Mouse (Mus musculus): Measurements from ENCODE around the gene Rpp14. TPM values are rescaled to one million over a fixed set of nuclear protein-coding genes. Genes with fewer than 3 reads are reported as not detected.

Rpp14 gene
- polyA plus RNA-seq, 1 experiment from 2014 or later, result 47.7 TPM

- H3K4me3 ChIP-seq (ENCODE audit: low read length), result no peak overlapping the region
- H3K27me3 ChIP-seq (ENCODE audit: control insufficient read depth, insufficient read depth, low read length), result no peaks in the 10 kb centered on the region
- H3K4me1 ChIP-seq (ENCODE audit: control insufficient read depth, insufficient read depth, low read length), result peaks cover 27% of the 10 kb centered on the region
- no peak overlapping the region for H3K4me2 ChIP-seq (ENCODE audit: low read depth, low read length)
- H3K9ac ChIP-seq (ENCODE audit: low read length), result no peak overlapping the region
- H3K9me3 ChIP-seq (replicated peaks; ENCODE audit: control insufficient read depth, low read length), result no peaks in the 10 kb centered on the region
- 90% methylated on average over 8 of the region's 8 CpGs for WGBS
- no peak overlapping the region for H3K27ac ChIP-seq (ENCODE audit: low read length)
- 0 out of 2 replicates have a peak, but pooled peaks cover 2% of the 10 kb centered on the region for H3K36me3 ChIP-seq (ENCODE audit: control insufficient read depth, insufficient read depth)
- ATAC-seq (replicated peaks; ENCODE audit: extremely low read depth, insufficient read depth, low FRiP score), result no peak
These were observed 21.7 kb downstream of the Rpp14 start for GRCm38 (mm10) chr14:8101886-8102285.

GRCm38 (mm10) chr14:8102676-8103075, 22.5 kb downstream of the Rpp14 start:
- no peak overlapping the region for H3K9ac ChIP-seq (ENCODE audit: low read length)
- 0 out of 2 replicates have a peak, but pooled peaks cover 2% of the 10 kb centered on the region for H3K36me3 ChIP-seq (ENCODE audit: control insufficient read depth, insufficient read depth)
- H3K27ac ChIP-seq (ENCODE audit: low read length), result no peak overlapping the region
- no peaks in the 10 kb centered on the region for H3K9me3 ChIP-seq (replicated peaks; ENCODE audit: control insufficient read depth, low read length)
- H3K27me3 ChIP-seq (ENCODE audit: control insufficient read depth, insufficient read depth, low read length), result no peaks in the 10 kb centered on the region
- WGBS, result 79% methylated on average over 12 of the region's 12 CpGs
- H3K4me1 ChIP-seq (ENCODE audit: control insufficient read depth, insufficient read depth, low read length), result peaks cover 25% of the 10 kb centered on the region
- H3K4me3 ChIP-seq (ENCODE audit: low read length), result no peak overlapping the region
- H3K4me2 ChIP-seq (ENCODE audit: low read depth, low read length), result no peak overlapping the region
- ATAC-seq (replicated peaks; ENCODE audit: extremely low read depth, insufficient read depth, low FRiP score), result no peak

- Histone ChIP-seq H3K4me3 (ENCODE audit: low read length) (no peak overlapping the region), H3K4me2 (ENCODE audit: low read depth, low read length) (no peak overlapping the region), H3K27me3 (ENCODE audit: control insufficient read depth, insufficient read depth, low read length) (no peaks in the 10 kb centered on the region), H3K9ac (ENCODE audit: low read length) (no peak overlapping the region), H3K36me3 (ENCODE audit: control insufficient read depth, insufficient read depth) (0 out of 2 replicates have a peak, but pooled peaks cover 2% of the 10 kb centered on the region), H3K4me1 (ENCODE audit: control insufficient read depth, insufficient read depth, low read length) (peaks cover 12% of the 10 kb centered on the region; the same call in 1 of the 2 replicates), H3K27ac (ENCODE audit: low read length) (no peak overlapping the region), H3K9me3 (replicated peaks; ENCODE audit: control insufficient read depth, low read length) (no peaks in the 10 kb centered on the region)
- WGBS, result 70% methylated on average over 4 of the region's 4 CpGs
- no peak for ATAC-seq (replicated peaks; ENCODE audit: extremely low read depth, insufficient read depth, low FRiP score)
These were observed 27.9 kb downstream of the Rpp14 start for GRCm38 (mm10) chr14:8108047-8108446.

- WGBS, result 71% methylated on average over 1 of the region's 1 CpGs
- Histone ChIP-seq H3K9ac (ENCODE audit: low read length) (no peak overlapping the region), H3K4me2 (ENCODE audit: low read depth, low read length) (no peak overlapping the region), H3K4me1 (ENCODE audit: control insufficient read depth, insufficient read depth, low read length) (peaks cover 8% of the 10 kb centered on the region; the same call in 1 of the 2 replicates), H3K27ac (ENCODE audit: low read length) (no peak overlapping the region), H3K9me3 (replicated peaks; ENCODE audit: control insufficient read depth, low read length) (no peaks in the 10 kb centered on the region), H3K4me3 (ENCODE audit: low read length) (no peak overlapping the region), H3K36me3 (ENCODE audit: control insufficient read depth, insufficient read depth) (0 out of 2 replicates have a peak, but pooled peaks cover 2% of the 10 kb centered on the region), H3K27me3 (ENCODE audit: control insufficient read depth, insufficient read depth, low read length) (no peaks in the 10 kb centered on the region)
- ATAC-seq (replicated peaks; ENCODE audit: extremely low read depth, insufficient read depth, low FRiP score), result no peak
These were observed 28.8 kb downstream of the Rpp14 start for GRCm38 (mm10) chr14:8108976-8109375.

- Histone ChIP-seq H3K4me3 (ENCODE audit: low read length) (no peak overlapping the region), H3K27ac (ENCODE audit: low read length) (peak overlapping the region; percentile 43; the same call in 1 of the 2 replicates), H3K27me3 (ENCODE audit: control insufficient read depth, insufficient read depth, low read length) (no peaks in the 10 kb centered on the region), H3K9ac (ENCODE audit: low read length) (no peak overlapping the region), H3K9me3 (replicated peaks; ENCODE audit: control insufficient read depth, low read length) (no peaks in the 10 kb centered on the region), H3K4me2 (ENCODE audit: low read depth, low read length) (no peak overlapping the region), H3K36me3 (ENCODE audit: control insufficient read depth, insufficient read depth) (0 out of 2 replicates have a peak, but pooled peaks cover 2% of the 10 kb centered on the region), H3K4me1 (ENCODE audit: control insufficient read depth, insufficient read depth, low read length) (peaks cover 8% of the 10 kb centered on the region; the same call in 1 of the 2 replicates)
- ATAC-seq (replicated peaks; ENCODE audit: extremely low read depth, insufficient read depth, low FRiP score), result peak; percentile 86
- WGBS, result 46% methylated on average over 6 of the region's 6 CpGs
These were observed 31.4 kb downstream of the Rpp14 start for GRCm38 (mm10) chr14:8111545-8111944.

- 64% methylated on average over 8 of the region's 8 CpGs for WGBS
- H3K4me3 ChIP-seq (ENCODE audit: low read length), result no peak overlapping the region
- no peaks in the 10 kb centered on the region for H3K9me3 ChIP-seq (replicated peaks; ENCODE audit: control insufficient read depth, low read length)
- H3K4me2 ChIP-seq (ENCODE audit: low read depth, low read length), result no peak overlapping the region
- H3K9ac ChIP-seq (ENCODE audit: low read length), result no peak overlapping the region
- no peaks in the 10 kb centered on the region for H3K36me3 ChIP-seq (ENCODE audit: control insufficient read depth, insufficient read depth)
- H3K27me3 ChIP-seq (ENCODE audit: control insufficient read depth, insufficient read depth, low read length), result no peaks in the 10 kb centered on the region
- H3K4me1 ChIP-seq (ENCODE audit: control insufficient read depth, insufficient read depth, low read length), result peaks cover 8% of the 10 kb centered on the region; the same call in 1 of the 2 replicates
- H3K27ac ChIP-seq (ENCODE audit: low read length), result peak overlapping the region; percentile 43; the same call in 1 of the 2 replicates
- no peak for ATAC-seq (replicated peaks; ENCODE audit: extremely low read depth, insufficient read depth, low FRiP score)
These were observed 31.9 kb downstream of the Rpp14 start for GRCm38 (mm10) chr14:8112036-8112435.

- H3K36me3 ChIP-seq (ENCODE audit: control insufficient read depth, insufficient read depth), result no peaks in the 10 kb centered on the region
- no peak overlapping the region for H3K4me3 ChIP-seq (ENCODE audit: low read length)
- H3K27me3 ChIP-seq (ENCODE audit: control insufficient read depth, insufficient read depth, low read length), result no peaks in the 10 kb centered on the region
- no peak overlapping the region for H3K4me2 ChIP-seq (ENCODE audit: low read depth, low read length)
- WGBS, result 100% methylated on average over 2 of the region's 2 CpGs
- H3K4me1 ChIP-seq (ENCODE audit: control insufficient read depth, insufficient read depth, low read length), result peaks cover 8% of the 10 kb centered on the region; the same call in 1 of the 2 replicates
- no peak overlapping the region for H3K27ac ChIP-seq (ENCODE audit: low read length)
- no peak overlapping the region for H3K9ac ChIP-seq (ENCODE audit: low read length)
- ATAC-seq (replicated peaks; ENCODE audit: extremely low read depth, insufficient read depth, low FRiP score), result no peak
- no peaks in the 10 kb centered on the region for H3K9me3 ChIP-seq (replicated peaks; ENCODE audit: control insufficient read depth, low read length)
These were observed 33.4 kb downstream of the Rpp14 start for GRCm38 (mm10) chr14:8113616-8114015.

GRCm38 (mm10) chr14:8114306-8114705, 34.1 kb downstream of the Rpp14 start:
- no peak overlapping the region for H3K27ac ChIP-seq (ENCODE audit: low read length)
- H3K27me3 ChIP-seq (ENCODE audit: control insufficient read depth, insufficient read depth, low read length), result no peaks in the 10 kb centered on the region
- no peaks in the 10 kb centered on the region for H3K9me3 ChIP-seq (replicated peaks; ENCODE audit: control insufficient read depth, low read length)
- H3K36me3 ChIP-seq (ENCODE audit: control insufficient read depth, insufficient read depth), result no peaks in the 10 kb centered on the region
- ATAC-seq (replicated peaks; ENCODE audit: extremely low read depth, insufficient read depth, low FRiP score), result no peak
- peaks cover 8% of the 10 kb centered on the region; the same call in 1 of the 2 replicates for H3K4me1 ChIP-seq (ENCODE audit: control insufficient read depth, insufficient read depth, low read length)
- no peak overlapping the region for H3K4me2 ChIP-seq (ENCODE audit: low read depth, low read length)
- 59% methylated on average over 3 of the region's 3 CpGs for WGBS
- H3K4me3 ChIP-seq (ENCODE audit: low read length), result no peak overlapping the region
- no peak overlapping the region for H3K9ac ChIP-seq (ENCODE audit: low read length)

- no peaks in the 10 kb centered on the region for H3K36me3 ChIP-seq (ENCODE audit: control insufficient read depth, insufficient read depth)
- no peak for ATAC-seq (replicated peaks; ENCODE audit: extremely low read depth, insufficient read depth, low FRiP score)
- 66% methylated on average over 1 of the region's 1 CpGs for WGBS
- H3K9ac ChIP-seq (ENCODE audit: low read length), result no peak overlapping the region
- H3K4me3 ChIP-seq (ENCODE audit: low read length), result no peak overlapping the region
- peaks cover 8% of the 10 kb centered on the region; the same call in 1 of the 2 replicates for H3K4me1 ChIP-seq (ENCODE audit: control insufficient read depth, insufficient read depth, low read length)
- H3K9me3 ChIP-seq (replicated peaks; ENCODE audit: control insufficient read depth, low read length), result no peaks in the 10 kb centered on the region
- no peak overlapping the region for H3K4me2 ChIP-seq (ENCODE audit: low read depth, low read length)
- H3K27ac ChIP-seq (ENCODE audit: low read length), result no peak overlapping the region
- H3K27me3 ChIP-seq (ENCODE audit: control insufficient read depth, insufficient read depth, low read length), result no peaks in the 10 kb centered on the region
These were observed 34.6 kb downstream of the Rpp14 start for GRCm38 (mm10) chr14:8114756-8115155.
